Mouse (Mus musculus) forebrain, embryonic 13.5 days (tissue): ENCODE results near the gene Gadl1. TPM values are rescaled to one million over a fixed set of nuclear protein-coding genes. Genes with fewer than 3 reads are reported as not detected.

Experiments
- ATAC-seq: fragments of 200-750 bp; cut with Nextera tagmentation; 2 replicates; pipeline ENCODE4 v1.8.0; 2017
- H3K27ac ChIP-seq: fragments of 300-500 bp; sonication (generic); 2 replicates; pipeline ENCODE4 v1.5.1; 2015; ENCODE audit warnings: inconsistent platforms, mild to moderate bottlenecking, moderate library complexity
- H3K27me3 ChIP-seq: fragments of 300-500 bp; sonication (generic); 2 replicates; pipeline ENCODE4 v1.6.1; 2015; ENCODE audit warnings: mild to moderate bottlenecking, inconsistent platforms
- H3K36me3 ChIP-seq: fragments of 300-500 bp; sonication (generic); 2 replicates; pipeline ENCODE4 v1.6.1; 2015; ENCODE audit warnings: mild to moderate bottlenecking, inconsistent platforms; ENCODE audit not compliant: poor library complexity, severe bottlenecking
- H3K4me1 ChIP-seq: fragments of 300-500 bp; sonication (generic); 2 replicates; pipeline ENCODE4 v1.6.1; 2015; ENCODE audit warnings: inconsistent platforms
- H3K4me2 ChIP-seq: fragments of 300-500 bp; sonication (generic); 2 replicates; pipeline ENCODE4 v1.6.1; 2015; ENCODE audit warnings: inconsistent platforms, mild to moderate bottlenecking, moderate library complexity
- H3K4me3 ChIP-seq: fragments of 300-500 bp; sonication (generic); 2 replicates; pipeline ENCODE4 v1.5.1; 2015; ENCODE audit warnings: mild to moderate bottlenecking, inconsistent platforms
- H3K9ac ChIP-seq: fragments of 300-500 bp; sonication (generic); 2 replicates; pipeline ENCODE4 v1.6.1; 2015; ENCODE audit warnings: mild to moderate bottlenecking, inconsistent platforms
- H3K9me3 ChIP-seq: fragments of 300-500 bp; sonication (generic); replicated peaks from 2 replicates; pipeline ENCODE4 v1.6.1; 2016; ENCODE audit warnings: inconsistent platforms
- WGBS: fragments of 180-500 bp; shearing (Covaris S2); methylation state at CpG from one replicate; pipeline ENCODE4 v1.1.7; 2015; 5-methylcytosine and 5-hydroxymethylcytosine counted together
- polyA plus RNA-seq: library from polyadenylated mRNA; unstranded; fragments of >200 nt; fragmentation: Nextera tagmentation; extraction: Ambion mirVana; gene quantifications from 2 replicates; pipeline ENCODE4 v1.2.1, GENCODE M21; 2015

Gadl1 gene
- polyA plus RNA-seq, 1 experiment from 2014 or later = 0.30 TPM

- Histone ChIP-seq H3K4me3 (no peak overlapping the region), H3K9ac (no peak overlapping the region), H3K4me1 (no peaks in the 10 kb centered on the region), H3K36me3 (no peaks in the 10 kb centered on the region), H3K27me3 (no peaks in the 10 kb centered on the region), H3K4me2 (no peak overlapping the region), H3K27ac (no peak overlapping the region), H3K9me3 (no peaks in the 10 kb centered on the region; the same call in 1 of the 2 replicates)
- WGBS = 87% methylated on average over 7 of the region's 7 CpGs
- ATAC-seq = no peak
These were observed 81.4 kb downstream of the Gadl1 start for GRCm38 (mm10) chr9:115990661-115991060.

GRCm38 (mm10) chr9:115994772-115995171 lies 85.5 kb downstream of the Gadl1 start:
- Histone ChIP-seq H3K36me3 (no peaks in the 10 kb centered on the region), H3K9me3 (no peaks in the 10 kb centered on the region; the same call in 1 of the 2 replicates), H3K9ac (no peak overlapping the region), H3K4me3 (no peak overlapping the region), H3K27ac (no peak overlapping the region), H3K4me1 (no peaks in the 10 kb centered on the region), H3K4me2 (no peak overlapping the region), H3K27me3 (no peaks in the 10 kb centered on the region)
- WGBS = 80% methylated on average over 2 of the region's 2 CpGs
- no peak for ATAC-seq

GRCm38 (mm10) chr9:115995856-115996560 lies 86.8 kb downstream of the Gadl1 start:
- H3K4me1 ChIP-seq = no peaks in the 10 kb centered on the region
- H3K27ac ChIP-seq = no peak overlapping the region
- no peak overlapping the region for H3K4me3 ChIP-seq
- H3K27me3 ChIP-seq = no peaks in the 10 kb centered on the region
- 68% methylated on average over 23 of the region's 23 CpGs for WGBS
- H3K9me3 ChIP-seq = no peaks in the 10 kb centered on the region
- H3K4me2 ChIP-seq = no peak overlapping the region
- ATAC-seq = peak; percentile 33; the same call in 1 of the 2 replicates
- no peaks in the 10 kb centered on the region for H3K36me3 ChIP-seq
- H3K9ac ChIP-seq = no peak overlapping the region

- Histone ChIP-seq H3K9me3 (no peaks in the 10 kb centered on the region), H3K4me2 (no peak overlapping the region), H3K4me1 (no peaks in the 10 kb centered on the region), H3K4me3 (no peak overlapping the region), H3K27ac (no peak overlapping the region), H3K9ac (no peak overlapping the region), H3K36me3 (no peaks in the 10 kb centered on the region), H3K27me3 (no peaks in the 10 kb centered on the region)
- 72% methylated on average over 4 of the region's 4 CpGs for WGBS
- ATAC-seq = no peak
These were observed 89.1 kb downstream of the Gadl1 start for GRCm38 (mm10) chr9:115998383-115998782.

GRCm38 (mm10) chr9:115999361-115999990 lies 90.2 kb downstream of the Gadl1 start:
- ATAC-seq = no peak
- Histone ChIP-seq H3K27me3 (no peaks in the 10 kb centered on the region), H3K4me1 (no peaks in the 10 kb centered on the region), H3K9ac (no peak overlapping the region), H3K27ac (no peak overlapping the region), H3K9me3 (no peaks in the 10 kb centered on the region), H3K4me2 (no peak overlapping the region), H3K36me3 (no peaks in the 10 kb centered on the region), H3K4me3 (no peak overlapping the region)
- 82% methylated on average over 8 of the region's 8 CpGs for WGBS

- no peak overlapping the region for H3K4me2 ChIP-seq
- no peak overlapping the region for H3K9ac ChIP-seq
- WGBS = 61% methylated on average over 4 of the region's 4 CpGs
- H3K27me3 ChIP-seq = no peaks in the 10 kb centered on the region
- H3K27ac ChIP-seq = no peak overlapping the region
- no peaks in the 10 kb centered on the region for H3K4me1 ChIP-seq
- ATAC-seq = no peak
- no peaks in the 10 kb centered on the region for H3K36me3 ChIP-seq
- no peaks in the 10 kb centered on the region; the same call in 1 of the 2 replicates for H3K9me3 ChIP-seq
- H3K4me3 ChIP-seq = no peak overlapping the region
These were observed 104.7 kb downstream of the Gadl1 start for GRCm38 (mm10) chr9:116013911-116014310.

- Histone ChIP-seq H3K27ac (no peak overlapping the region), H3K4me2 (no peak overlapping the region), H3K4me3 (no peak overlapping the region), H3K9me3 (no peaks in the 10 kb centered on the region; the same call in 1 of the 2 replicates), H3K36me3 (no peaks in the 10 kb centered on the region), H3K27me3 (no peaks in the 10 kb centered on the region), H3K4me1 (no peaks in the 10 kb centered on the region), H3K9ac (no peak overlapping the region)
- WGBS = 92% methylated on average over 9 of the region's 9 CpGs
- no peak for ATAC-seq
These were observed 107.0 kb downstream of the Gadl1 start for GRCm38 (mm10) chr9:116016221-116016620.

- H3K9ac ChIP-seq = no peak overlapping the region
- H3K4me2 ChIP-seq = no peak overlapping the region
- ATAC-seq = no peak
- no peak overlapping the region for H3K4me3 ChIP-seq
- H3K9me3 ChIP-seq = no peaks in the 10 kb centered on the region
- no peaks in the 10 kb centered on the region for H3K36me3 ChIP-seq
- 88% methylated on average over 3 of the region's 3 CpGs for WGBS
- no peaks in the 10 kb centered on the region for H3K27me3 ChIP-seq
- no peak overlapping the region for H3K27ac ChIP-seq
- H3K4me1 ChIP-seq = no peaks in the 10 kb centered on the region
These were observed 107.8 kb downstream of the Gadl1 start for GRCm38 (mm10) chr9:116017091-116017490.

GRCm38 (mm10) chr9:116018586-116018985 lies 109.3 kb downstream of the Gadl1 start:
- Histone ChIP-seq H3K4me2 (no peak overlapping the region), H3K9ac (no peak overlapping the region), H3K36me3 (no peaks in the 10 kb centered on the region), H3K27ac (no peak overlapping the region), H3K4me1 (no peaks in the 10 kb centered on the region), H3K27me3 (no peaks in the 10 kb centered on the region), H3K4me3 (no peak overlapping the region), H3K9me3 (no peaks in the 10 kb centered on the region)
- no peak for ATAC-seq
- 88% methylated on average over 7 of the region's 7 CpGs for whole genome bisulfite sequencing

GRCm38 (mm10) chr9:116025371-116025770 lies 116.1 kb downstream of the Gadl1 start:
- H3K4me2 ChIP-seq = no peak overlapping the region
- H3K27ac ChIP-seq = no peak overlapping the region
- no peak overlapping the region for H3K9ac ChIP-seq
- H3K27me3 ChIP-seq = no peaks in the 10 kb centered on the region
- H3K4me3 ChIP-seq = no peak overlapping the region
- H3K36me3 ChIP-seq = no peaks in the 10 kb centered on the region
- no peaks in the 10 kb centered on the region for H3K9me3 ChIP-seq
- 87% methylated on average over 6 of the region's 6 CpGs for WGBS
- no peak for ATAC-seq
- no peaks in the 10 kb centered on the region for H3K4me1 ChIP-seq

- WGBS = 94% methylated on average over 2 of the region's 2 CpGs
- no peaks in the 10 kb centered on the region for H3K9me3 ChIP-seq
- H3K4me2 ChIP-seq = no peak overlapping the region
- ATAC-seq = no peak
- no peak overlapping the region for H3K27ac ChIP-seq
- H3K4me1 ChIP-seq = no peaks in the 10 kb centered on the region
- no peaks in the 10 kb centered on the region for H3K36me3 ChIP-seq
- H3K4me3 ChIP-seq = no peak overlapping the region
- H3K27me3 ChIP-seq = no peaks in the 10 kb centered on the region
- no peak overlapping the region for H3K9ac ChIP-seq
These were observed 119.8 kb downstream of the Gadl1 start for GRCm38 (mm10) chr9:116029076-116029475.

GRCm38 (mm10) chr9:116032711-116033110 lies 123.5 kb downstream of the Gadl1 start:
- no peak overlapping the region for H3K9ac ChIP-seq
- no peak overlapping the region for H3K4me2 ChIP-seq
- H3K4me3 ChIP-seq = no peak overlapping the region
- H3K9me3 ChIP-seq = no peaks in the 10 kb centered on the region
- no peaks in the 10 kb centered on the region for H3K4me1 ChIP-seq
- H3K27me3 ChIP-seq = no peaks in the 10 kb centered on the region
- no peak for ATAC-seq
- no peaks in the 10 kb centered on the region for H3K36me3 ChIP-seq
- no peak overlapping the region for H3K27ac ChIP-seq
- WGBS = 61% methylated on average over 5 of the region's 5 CpGs
